Mouse (Mus musculus) retina, postnatal 7 days (tissue): ENCODE results near the gene Dus2.

Experiments used
- DNase-seq: peaks from one replicate; pipeline ENCODE4 v3.0.0-alpha.2; 2012; ENCODE audit warnings: low read depth, low spot score

The Dus2 gene

DNA sequence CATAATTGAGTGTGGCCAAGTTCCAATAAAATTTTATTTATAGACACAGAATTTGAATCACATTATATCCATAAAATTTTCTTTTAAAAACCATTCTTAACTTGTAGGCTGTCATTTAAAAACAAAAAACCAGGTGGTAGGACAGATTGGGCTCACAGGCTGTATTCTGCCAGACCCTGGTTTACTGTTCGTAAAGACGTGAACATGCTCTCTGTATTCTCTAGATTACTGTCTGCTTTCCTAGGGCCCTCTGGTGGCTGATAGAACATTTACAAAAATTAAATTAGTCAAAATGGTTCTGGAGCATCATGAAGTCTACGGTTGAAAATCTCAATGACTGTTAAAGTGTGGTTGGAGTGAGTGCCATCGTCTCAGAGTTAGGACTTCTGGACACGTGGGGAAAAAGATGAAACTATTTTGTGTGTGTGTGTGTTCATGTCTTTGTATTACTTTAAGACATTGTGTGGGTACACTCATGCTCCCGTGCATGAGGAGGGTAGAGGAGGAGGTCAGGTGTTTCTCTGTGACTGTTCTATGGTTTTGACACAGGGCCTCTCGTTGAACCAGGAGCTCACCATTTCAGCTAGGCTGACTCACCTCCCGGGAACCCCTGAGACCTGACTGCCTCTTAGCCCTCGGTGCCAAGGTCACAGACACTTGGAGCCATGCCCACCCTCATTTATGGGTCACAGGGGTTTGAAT is 84.2 kb downstream of the Dus2 start:
- no peak for DNase-seq

DNA sequence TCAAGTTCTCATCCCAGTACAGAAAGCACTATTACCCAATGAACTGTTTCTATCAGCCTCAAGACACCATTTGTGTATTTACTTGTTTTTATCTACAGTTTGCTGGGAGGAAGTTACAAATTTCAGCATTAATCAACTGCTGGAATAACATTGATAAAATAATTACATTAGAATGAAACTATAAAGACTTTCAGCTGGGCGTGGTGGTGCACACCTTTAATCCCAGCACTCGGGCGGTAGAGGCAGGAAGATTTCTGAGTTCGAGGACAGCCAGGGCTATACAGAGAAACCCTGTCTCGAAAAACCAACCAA is 84.7 kb downstream of the Dus2 start:
- no peak for DNase-seq

DNA sequence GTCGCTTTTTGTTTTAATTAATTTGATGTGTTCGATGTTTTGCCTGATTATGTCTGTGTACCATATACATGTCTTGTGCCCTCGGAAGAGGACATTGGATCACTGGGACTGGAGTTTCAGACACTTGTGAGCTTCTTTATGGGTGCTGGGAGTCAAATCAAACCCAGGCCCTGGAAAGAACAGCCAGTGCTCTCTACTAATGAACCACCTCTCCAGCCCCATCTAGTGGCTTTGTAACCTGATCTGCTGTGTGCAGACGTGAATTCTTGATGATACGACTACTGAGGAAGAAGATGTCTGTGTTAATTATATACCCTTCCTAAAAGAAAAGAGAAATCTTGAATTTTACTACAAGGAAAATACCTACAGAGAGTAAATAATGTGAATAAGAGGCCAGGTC is 85.5 kb downstream of the Dus2 start:
- DNase-seq: no peak

DNA sequence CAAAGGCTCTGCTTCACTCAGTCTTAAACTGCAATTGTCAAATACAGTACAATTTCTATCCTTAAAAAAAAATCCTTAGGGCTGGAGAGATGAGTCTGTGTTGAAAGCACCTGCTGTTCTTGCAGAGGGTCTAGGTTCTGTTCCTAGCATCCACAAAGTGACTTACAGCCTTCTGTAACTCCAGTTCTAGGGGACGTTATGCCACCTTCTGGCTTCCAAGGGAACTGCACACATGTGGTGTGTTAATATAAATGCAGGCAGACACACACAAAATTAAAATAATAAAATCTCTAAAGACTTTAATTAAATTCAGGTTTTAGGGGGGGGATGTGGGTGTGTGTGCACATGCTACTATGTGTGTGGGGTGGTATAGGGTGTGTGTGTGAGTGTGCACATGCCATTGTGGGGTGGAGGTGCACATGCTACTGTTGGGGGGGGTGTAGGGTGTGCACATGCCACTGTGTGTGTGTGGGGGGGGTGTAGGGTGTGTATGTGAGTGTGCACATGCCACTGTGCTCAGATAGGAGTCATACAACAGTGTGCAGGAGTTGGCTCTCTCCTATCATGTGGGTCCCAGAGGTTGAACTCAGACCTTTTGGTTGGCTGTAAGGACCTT is 86.4 kb downstream of the Dus2 start:
- DNase-seq: no peak

DNA sequence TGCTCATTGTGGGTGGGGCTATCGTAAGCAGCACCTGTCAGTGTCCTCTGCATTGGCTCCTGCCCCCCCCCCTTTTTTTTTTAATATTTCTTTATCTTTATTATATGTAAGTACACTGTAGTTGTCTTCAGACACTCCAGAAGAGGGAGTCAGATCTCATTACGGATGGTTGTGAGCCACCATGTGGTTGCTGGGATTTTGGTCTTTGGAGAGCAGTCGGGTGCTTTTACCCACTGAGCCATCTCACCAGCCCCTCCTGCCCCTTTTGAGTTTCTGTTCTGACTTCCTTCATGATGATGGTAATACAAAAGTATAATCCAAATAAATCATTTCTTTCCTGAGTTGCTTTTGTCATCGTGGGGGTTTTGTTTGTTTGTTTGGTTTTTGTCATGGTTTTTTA is 111.2 kb downstream of the Dus2 start:
- DNase-seq: no peak
